Mouse (Mus musculus) forelimb bud, embryonic 11.5 days (tissue): ENCODE measurements around the gene Trip10.
"Not testable (repeated sequence)": the region's sequence is repeated elsewhere in the genome, so short reads cannot be mapped to it uniquely, and the experiment has no call there.

ENCODE experiments used
- DNase-seq: peaks from one replicate; pipeline ENCODE4 v3.0.0-alpha.2; 2012; ENCODE audit warnings: low read depth, low spot score

The Trip10 gene

DNA sequence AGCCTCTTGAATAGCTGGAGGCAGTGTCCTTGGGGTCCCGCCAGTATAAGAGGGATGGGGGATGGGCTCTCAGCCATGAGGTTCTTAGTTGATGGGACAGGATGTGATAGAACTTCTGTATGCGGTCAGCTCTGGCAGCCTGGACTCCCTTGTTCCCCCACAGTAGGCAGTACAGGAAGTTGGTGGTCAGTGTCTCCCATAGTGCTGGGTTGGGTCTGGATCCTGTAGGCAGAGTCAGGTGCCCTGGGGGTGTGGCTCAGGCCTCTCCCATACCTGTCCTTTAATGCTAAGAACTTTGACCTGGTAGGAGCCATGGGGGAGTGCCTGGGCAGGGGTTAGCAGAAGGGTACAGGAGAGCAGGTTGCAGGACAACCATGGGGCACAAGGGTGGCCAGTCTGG, 14.9 kb downstream of the Trip10 start:
- no peak for DNase-seq

DNA sequence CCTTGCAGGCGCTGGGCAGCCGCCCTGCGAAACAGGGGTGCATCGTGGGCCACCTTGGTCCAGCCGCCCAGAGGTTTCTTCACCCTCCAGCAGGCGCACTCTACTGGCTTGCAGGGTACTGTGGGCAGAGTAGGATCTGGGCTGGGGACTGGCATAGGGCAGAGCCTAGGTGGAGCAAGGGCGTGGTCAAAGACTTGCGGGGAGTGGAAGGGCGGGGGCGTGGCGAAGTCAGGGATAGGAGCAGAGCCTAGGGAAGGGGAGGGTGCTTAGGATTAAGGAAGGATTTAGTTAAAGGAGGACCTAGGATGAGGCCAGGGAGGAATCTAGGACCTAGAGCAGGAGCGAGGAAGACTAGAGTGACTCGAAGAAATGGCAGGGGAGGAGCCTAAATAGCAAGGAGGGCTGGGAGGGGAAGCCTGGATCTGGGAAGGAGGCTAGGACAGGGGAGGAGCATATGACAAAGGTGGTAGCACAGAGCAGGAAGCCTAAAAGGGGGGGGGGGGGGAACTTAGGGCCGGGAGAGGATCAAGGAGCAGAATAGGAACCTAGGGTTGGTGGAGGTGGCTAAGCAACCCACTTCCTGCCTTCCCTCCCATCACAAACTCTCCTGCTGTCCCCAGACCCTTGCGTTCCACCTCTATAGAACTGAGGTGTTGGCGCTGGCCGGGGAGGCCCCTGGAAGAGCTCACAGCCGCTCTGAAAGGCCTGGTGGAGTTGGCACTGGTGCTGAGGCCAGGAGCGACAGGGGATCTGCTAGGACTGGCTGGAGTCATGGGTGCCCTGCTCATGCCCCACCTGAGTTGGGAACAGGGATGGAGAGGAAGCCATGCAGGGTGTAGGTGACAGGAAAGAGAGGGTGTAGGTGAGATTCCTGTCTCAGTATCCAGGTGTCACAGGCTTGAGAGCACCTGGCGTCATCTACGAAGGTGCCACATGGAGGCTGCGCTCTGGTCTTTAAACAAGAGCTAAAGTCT, 16.0 kb downstream of the Trip10 start:
- no peak for DNase-seq

DNA sequence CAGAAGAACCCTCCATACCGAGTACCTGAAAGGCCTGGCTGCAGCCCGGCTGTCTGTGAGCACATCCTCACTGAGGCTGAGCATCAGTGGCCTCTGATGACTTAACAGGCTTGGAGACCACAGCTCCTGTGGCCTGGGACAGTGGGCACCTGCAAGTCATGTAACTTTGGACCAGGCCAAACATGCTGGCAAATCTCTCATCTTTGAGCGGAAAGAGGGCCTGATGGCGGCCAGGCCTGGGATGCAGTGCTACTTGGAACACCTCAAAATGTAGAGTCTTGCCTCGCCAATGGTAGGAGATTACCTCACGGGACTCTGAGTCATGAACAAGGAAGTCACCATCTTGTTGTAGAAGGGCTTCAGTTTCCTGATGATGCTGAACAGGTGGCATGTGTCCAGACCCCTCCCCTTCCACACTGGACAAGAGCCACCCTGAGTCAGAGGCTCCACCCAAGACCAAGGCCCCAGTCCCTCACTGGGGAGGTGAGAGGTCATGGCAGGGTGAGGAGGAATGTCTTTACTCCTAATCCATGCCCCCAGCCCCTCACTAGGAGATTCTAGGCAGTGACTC, 18.4 kb downstream of the Trip10 start:
- DNase-seq: no peak

DNA sequence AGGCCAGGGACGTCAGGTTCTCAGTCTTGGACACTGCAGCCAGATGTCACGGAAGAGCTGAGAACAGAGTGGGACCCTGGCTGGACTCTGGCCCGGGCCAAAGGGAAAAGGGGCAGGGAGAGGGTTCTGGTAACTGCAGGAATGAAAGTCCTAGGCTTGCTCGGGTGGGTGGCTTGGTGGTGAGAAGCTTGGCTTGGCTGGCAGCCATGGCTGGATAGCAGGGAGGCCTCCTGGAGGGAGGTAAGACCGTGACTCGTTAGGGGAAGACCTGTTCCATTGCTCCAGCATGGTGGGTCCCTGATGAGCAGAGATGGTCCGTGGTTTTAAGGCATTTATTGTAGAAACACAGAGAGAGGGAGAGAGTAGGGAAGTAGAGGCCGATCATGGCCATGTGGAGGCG, 22.0 kb downstream of the Trip10 start:
- no peak for DNase-seq

DNA sequence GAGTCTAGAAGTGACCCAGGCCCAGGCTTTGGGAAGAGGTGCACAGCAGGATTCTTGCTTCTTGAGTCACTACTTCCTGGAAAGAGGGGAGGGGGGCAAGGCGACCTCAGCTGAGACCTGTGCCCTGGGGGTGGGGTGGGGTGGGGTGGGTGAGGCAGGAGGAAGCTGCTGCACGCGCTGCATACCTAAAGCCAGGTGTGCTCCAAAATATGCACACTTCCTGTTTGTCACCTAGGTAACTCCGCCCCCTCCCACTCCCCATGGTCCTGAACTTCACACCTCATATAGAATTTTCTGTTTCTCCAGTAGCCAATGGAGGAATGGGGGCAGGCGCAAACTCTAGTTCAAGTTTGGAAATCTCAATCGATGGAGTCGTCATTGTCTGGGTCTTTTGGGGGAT, 24.6 kb downstream of the Trip10 start:
- DNase-seq: no peak

DNA sequence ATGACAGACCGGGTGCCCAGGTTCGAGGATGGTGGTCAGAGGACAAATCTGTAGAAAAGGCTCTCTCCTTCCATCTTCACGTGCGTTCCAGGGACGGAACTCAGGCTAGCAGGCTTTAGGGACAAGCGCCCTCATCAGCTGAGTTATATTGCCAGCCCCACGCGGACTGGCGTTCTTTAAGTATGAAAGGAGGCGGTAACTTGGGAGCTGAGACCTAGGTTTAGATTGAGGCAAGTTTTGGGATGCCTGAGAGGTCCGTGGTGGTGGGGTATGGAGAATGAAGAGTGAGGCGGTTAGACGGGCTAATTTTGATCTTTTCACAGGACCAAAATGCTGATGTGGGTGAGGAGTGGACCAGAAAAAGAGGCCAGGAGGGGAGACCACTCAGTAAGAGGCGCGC, 25.4 kb downstream of the Trip10 start:
- DNase-seq: no peak

DNA sequence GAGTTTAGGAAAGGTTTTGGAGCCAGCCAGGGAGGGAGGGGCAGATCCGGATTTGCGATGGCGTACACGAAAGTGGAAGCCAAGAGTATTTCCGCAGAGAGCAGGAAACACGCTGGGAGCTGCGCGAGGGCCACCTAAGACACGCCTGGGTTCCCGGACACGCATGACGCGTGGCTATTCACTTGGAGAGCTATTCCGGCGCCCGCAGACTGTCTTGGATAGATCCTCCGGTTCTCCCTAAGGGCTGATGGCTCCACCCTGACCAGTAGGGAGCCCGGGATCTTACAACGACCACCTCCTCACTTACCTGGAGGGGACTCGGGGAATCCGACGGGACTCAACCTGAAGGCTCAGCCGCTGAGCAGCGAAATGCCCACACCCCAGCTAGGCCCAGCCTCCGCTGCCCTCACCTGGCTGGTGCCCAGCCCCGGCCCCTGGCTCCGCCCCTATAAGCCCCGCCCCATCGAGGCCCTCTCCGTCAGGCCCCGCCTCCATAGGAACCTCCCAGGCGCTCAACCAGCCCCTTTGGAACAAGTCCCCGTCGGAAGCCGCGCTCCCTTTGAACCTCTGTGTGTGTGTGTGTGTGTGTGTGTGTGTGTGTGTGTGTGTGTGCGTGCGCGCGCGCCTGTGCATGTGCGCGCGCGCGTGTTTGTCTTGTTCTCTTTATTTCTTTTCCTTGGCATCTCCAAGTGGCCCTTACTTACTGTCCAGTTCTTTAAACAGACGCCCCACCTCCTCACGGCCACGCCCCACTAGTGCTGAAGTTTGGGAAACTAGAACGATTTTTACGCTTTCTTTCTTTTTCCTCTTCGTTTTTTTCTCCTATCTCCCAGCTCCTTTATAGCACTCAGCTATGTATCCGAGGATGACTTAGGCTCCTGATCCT, 26.1 kb downstream of the Trip10 start:
- DNase-seq: peak; percentile 43

DNA sequence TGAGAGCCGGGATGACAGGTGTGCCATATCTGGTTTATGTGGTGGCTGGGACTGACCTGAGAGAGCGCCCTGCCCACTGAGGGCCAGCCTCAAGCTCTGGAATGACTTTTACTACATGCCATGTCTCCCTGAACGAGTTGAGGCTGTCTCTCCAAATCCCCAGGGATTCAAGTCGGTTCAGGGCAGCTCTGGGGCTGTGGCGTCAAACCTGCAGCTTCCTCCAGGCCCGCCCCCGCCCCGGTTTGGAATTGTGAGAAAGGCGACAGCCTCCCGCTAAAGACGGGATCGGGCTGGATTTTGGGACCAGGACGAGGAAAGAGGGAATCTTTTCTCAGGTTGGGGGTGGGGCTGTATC, 26.7 kb downstream of the Trip10 start:
- DNase-seq: no peak

DNA sequence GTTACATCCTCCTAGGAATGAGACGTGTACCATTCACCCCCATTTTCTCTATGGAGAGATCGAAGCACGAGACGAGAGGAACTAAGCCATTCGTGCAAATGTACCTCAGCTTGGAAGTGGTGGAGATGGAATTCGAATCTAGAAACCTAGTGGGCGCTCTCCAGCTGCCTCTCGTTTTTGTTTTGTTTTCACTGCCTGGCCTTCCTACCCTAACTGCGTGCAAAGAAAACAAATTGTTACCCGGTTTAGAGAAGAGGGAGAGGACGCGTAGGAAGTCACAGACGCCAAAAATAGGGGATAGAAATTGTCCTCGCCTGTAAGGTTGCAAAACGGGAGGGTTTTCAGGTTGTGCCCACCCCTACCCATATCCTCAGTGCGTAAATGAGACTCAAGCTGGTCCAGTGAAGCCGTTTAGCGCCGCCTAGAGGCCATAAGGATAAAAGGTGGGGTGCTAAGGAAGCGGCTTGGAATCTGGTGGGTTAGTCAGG, 27.4 kb downstream of the Trip10 start:
- DNase-seq: peak; percentile 82

DNA sequence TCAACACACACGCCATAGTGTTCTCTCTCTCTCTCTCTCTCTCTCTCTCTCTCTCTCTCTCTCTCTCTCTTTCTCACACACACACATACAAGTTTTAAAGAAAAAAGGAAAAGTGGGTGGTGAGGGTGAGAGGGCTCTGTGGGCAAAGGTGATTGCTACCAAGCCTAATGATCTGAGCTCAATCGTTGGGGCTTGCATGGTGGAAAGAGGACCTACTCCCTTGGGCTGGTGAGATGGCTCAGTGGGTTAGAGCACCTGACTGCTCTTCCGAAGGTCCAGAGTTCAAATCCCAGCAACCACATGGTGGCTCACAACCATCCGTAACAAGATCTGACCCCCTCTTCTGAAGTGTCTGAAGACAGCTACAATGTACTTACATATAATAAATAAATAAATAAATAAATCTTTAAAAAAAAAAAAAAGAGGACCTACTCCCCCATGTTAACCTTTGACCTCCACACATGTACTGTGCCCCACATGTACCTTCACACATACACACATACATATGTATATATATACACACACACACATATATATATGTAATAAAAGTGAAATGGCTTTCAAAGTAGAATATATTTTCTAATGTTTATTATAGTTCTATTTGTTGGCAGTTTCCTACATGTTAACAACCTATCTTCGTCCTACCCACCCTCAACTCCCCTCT, 28.5 kb downstream of the Trip10 start:
- DNase-seq: not testable (repeated sequence)

DNA sequence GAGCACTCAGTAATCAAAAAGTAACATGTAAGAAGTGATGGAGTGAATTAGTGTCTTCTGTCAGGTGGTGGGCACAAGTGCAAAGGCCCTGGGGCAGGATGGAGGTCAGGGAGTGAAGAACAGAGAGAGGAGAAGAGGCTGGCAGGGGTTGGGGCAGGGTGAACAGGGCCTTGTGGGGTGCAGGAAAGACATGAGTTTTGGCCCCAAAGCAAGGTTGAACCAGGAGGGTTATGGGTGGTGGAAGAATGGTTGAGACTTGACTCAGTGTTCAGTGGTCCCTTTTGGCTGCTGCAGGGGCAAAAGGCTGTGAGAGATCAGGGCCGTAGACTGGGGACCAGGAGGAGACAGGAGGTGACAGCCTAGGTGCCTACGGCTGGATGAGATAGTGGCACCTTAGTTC, 29.3 kb downstream of the Trip10 start:
- no peak for DNase-seq

DNA sequence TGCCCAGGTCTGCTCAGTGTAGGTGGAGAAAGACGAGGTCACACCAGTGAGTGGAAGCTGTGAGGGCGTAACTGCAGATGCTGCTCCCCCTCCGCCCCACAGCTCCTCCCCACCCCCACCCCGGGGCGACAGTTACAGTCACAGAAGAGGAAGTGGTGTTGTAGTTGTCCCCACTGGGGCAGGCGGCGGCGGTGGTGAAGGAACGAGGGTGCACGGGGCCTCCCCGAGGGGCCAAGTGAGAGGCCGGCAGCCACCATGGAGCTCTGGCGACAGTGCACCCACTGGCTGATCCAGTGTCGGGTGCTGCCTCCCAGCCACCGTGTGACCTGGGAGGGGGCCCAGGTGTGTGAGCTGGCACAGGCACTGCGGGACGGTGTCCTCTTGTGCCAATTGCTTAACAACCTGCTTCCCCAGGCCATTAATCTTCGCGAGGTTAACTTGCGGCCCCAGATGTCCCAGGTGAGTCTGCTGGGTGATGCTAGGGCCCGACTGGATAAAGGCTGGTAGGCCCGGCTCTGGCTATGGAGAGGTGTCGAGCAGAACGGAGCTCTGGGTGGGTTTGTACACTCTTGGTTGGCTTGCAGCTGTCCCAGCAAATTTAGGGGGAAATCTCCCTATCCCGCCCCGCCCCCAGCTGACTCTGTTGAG, 29.8 kb downstream of the Trip10 start, which contains the start of gene Vav1:
TSS of gene Vav1 (plus strand) at position 158 of the 648 bp plus-strand sequence.
- no peak for DNase-seq

DNA sequence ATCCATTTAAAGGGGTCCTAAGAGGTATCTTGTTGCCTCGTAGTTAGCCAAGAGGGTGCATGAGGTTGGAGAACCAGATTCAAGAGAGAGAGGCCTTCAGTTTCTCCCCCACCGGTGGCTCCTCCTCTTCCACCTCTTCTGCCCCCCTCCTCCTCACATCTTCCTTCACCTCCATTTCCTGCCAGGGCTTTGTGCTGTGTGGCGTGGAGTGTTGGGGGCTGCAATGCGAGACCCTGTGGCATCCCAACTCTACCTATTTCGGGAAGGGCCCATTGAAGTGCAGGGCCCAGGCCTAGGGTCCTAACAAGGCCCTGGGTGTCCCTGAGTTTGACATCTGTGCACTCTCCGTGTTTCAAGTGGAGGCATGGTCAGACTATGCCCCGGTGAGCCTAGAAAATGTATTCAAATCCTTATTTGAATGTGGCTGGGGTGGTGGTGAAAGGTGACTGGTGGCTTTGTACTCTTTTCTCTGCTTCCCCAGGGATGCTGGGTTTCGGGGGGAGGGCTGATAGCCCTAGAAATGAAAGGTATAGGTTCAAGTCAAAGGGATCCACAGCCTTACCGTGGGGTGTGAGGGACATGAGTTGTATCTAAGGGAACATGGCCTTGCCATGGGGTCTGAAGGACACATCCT, 30.5 kb downstream of the Trip10 start:
- DNase-seq: no peak

DNA sequence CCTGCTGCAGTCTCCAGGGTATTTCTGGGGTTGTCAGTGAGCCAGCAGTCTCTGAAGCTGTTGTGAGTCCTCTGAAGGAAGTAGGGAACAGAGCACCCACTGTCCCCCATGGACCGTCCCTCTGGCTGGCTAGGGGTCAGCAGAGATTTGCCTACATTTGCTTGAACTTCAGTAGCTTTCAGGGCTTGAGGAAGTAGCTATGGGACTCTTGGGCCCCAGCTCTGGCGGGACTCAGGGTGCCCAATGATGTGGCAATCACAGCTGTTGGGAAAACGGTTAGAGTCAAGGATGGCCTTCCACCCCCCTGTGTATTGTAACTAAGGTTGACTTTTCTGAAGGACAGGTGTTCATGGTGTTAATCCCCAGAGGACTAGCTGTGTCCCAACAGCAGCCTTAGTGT, 31.2 kb downstream of the Trip10 start:
- DNase-seq: no peak

DNA sequence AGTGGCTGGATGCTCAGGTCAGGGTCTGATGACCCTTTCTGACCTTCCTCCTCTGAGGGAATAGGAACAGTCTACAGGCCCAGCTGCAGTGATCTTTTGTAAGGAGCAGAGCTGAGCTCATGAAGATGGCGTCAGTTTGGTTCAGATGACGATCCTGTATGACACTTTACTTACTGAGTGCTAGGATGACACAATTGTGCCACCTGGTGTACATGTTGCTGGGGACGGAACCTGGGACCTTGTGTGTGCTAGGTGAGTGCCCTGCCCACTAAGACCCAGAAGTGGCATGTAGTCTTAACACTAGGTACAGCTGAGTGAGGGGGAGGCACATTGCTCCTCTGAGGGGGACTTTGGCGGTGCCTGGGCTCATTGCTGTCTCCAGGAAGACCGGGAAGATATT, 34.7 kb downstream of the Trip10 start:
- DNase-seq: no peak

DNA sequence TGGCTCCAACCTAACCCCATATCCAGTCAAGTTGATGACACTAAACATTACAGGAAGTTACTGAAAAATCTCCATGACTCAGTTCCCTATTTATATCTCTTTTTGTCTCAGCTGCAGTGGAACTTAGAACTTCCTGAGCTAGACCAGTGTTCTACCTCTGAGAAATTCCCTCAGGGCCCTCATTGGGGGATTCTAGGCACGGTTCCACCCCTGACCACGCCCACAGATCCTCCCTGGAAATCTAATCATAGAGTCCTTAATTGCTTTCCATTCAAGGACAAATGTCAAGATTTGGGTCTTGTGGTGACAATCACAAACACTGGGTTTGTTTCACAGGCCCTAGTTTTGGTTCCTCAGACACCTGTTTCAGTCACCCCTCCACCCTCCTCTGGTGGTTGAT, 35.8 kb downstream of the Trip10 start:
- DNase-seq: no peak

DNA sequence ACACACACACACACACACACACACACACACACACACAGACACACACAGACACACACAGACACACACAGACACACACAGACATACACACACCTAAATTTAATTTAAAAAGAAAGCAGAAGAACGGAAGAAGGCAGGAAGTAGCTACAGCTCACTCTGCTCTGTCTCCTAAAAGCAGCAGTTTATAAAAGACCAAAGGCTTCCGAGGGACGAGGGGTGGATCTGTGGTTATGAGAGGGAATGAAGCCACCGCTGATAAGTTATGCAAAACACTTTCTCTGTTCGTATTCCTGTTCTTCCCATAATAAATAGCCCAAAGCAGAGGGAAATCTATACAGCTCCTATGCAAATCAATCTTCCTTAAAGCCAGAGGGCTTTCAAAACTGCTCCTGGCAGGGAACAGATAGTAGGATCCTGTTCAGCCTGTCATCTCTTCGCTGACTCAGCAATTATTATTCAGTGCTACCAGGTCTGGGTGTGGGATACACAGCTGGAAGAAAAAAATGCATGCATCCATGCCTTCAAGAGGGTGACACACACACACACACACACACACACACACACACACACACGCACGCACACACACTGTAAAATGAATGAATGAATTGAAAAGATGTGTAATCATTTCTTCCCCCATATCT, 37.6 kb downstream of the Trip10 start:
- DNase-seq: no peak

DNA sequence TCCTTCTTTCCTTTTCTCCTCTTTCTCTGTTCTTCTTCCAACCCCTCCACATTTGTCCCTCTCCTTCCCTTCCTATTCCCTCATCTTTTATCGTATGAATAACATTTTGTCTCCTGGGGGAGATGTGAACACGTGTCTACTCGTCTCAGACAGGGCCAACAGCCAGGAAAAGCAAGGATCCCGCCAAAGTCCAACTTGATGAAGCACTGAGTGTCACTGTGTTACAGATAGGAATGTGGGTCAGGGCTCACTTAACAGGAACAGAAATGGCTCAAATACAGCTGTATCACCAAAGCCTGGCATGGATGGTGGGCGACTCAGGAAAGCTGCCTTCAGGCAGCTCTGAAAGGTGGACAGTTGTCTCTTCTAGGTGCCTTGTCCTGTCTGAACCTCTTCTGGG, 40.0 kb downstream of the Trip10 start:
- no peak for DNase-seq

DNA sequence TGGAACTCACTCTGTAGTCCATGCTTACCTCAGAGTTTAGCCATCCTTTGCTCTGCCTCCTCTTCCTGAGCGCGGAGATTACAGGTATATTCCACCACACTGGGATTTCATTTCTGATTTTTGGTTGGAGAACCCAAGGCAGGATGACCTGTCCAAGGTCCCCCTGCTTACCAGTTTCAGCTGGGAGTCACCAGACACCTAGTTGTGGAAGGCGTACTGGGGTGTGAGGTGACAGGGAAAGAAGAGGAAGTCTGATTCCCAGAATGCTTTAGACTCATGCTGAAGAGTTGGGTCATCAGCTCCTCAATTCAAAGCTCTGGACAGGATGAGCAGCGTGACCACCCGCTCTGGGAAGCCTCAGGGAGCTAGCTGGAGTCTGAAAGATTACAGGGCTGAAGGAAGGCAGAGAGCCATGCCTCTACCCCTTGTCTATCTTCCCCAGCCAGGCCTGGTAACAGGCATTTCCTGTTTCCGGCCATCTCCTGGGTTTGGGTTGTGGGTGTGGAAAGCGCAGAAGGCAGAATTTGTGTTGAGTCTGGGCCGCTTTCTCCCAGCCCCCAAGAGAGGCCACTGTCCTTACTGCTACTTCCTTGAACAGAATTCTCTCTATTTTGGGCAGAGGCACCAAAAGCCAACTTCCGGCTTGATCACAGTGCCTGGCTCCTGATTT, 40.9 kb downstream of the Trip10 start:
- no peak for DNase-seq

DNA sequence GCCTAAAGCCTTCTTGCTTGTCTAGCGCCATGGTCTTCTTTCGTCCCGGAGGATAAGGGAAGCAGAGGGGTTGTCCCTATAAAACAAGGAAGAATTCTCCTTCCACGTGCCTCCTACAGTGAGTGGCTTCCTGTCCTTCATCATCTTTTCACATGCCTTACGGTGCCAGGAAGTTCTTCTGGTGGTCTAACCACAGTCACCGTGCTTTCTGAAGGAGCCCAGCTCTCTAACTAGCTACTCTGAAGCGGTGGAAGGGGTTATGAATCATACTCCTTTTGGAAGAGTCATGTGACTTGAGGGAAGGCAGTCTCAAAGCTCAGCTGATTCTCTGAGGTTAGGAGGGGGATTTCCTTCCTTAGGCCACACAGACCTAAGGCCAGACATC, 41.4 kb downstream of the Trip10 start:
- DNase-seq: no peak
